Mouse (Mus musculus) testis, adult 10 weeks (tissue): ENCODE measurements around the gene AC140267.1. TPM values are rescaled to one million over a fixed set of nuclear protein-coding genes. Genes with fewer than 3 reads are reported as not detected.

Source experiments
- polyA plus RNA-seq: library from polyadenylated mRNA; stranded (reverse); fragments of 350-450 nt; fragmentation: Illumina TruSeq; extraction: RNeasy Lipid Tissue Mini Kit (QIAGEN cat#74804); gene quantifications from one replicate; pipeline ENCODE4 v1.2.3, GENCODE M21; 2014; ENCODE audit warnings: low read depth, low replicate concordance

Gene AC140267.1
- not detected for polyA plus RNA-seq

GRCm38 (mm10) chr15:80235535-80235934, at the start of gene AC140267.1:
AC140267.1 (plus strand) TSS chr15:80235835.

GRCm38 (mm10) chr15:80233733-80234509, 1.7 kb upstream of the AC140267.1 start, which contains the start of gene Mief1:
Mief1 (plus strand) TSS chr15:80234018.

GRCm38 (mm10) chr15:80254847-80255645, 19.4 kb downstream of the AC140267.1 start, which contains the start of gene Atf4:
Atf4 (plus strand) TSS chr15:80255184.

GRCm38 (mm10) chr15:80263610-80264575, 28.3 kb downstream of the AC140267.1 start, which contains the start of gene Rps19bp1:
Rps19bp1 (minus strand) TSS chr15:80264315.

Other genes with a start within 250 kb of the AC140267.1 start
- gene Pdgfb, start 220.9 kb upstream of the AC140267.1 start, polyA plus RNA-seq, result 0.08 TPM
- gene Syngr1, start 144.5 kb upstream of the AC140267.1 start, polyA plus RNA-seq, result 0.06 TPM
- 57.2 TPM for gene Rpl3, start 144.0 kb upstream of the AC140267.1 start, polyA plus RNA-seq
- gene Tab1, start 102.7 kb upstream of the AC140267.1 start, polyA plus RNA-seq, result 0.08 TPM
- gene Mgat3, start 62.1 kb upstream of the AC140267.1 start, polyA plus RNA-seq, result 0.25 TPM
- 19.4 TPM for gene Mief1, start 1.8 kb upstream of the AC140267.1 start, polyA plus RNA-seq
- gene Atf4, start 19.3 kb downstream of the AC140267.1 start, polyA plus RNA-seq, result 28.9 TPM
- 3.8 TPM for gene Rps19bp1, start 28.5 kb downstream of the AC140267.1 start, polyA plus RNA-seq
- gene Cacna1i, start 51.4 kb downstream of the AC140267.1 start, polyA plus RNA-seq, result 0.11 TPM